Mouse (Mus musculus): ENCODE data around the gene Hamp. TPM values are rescaled to one million over a fixed set of nuclear protein-coding genes. Genes with fewer than 3 reads are reported as not detected.
"Not testable (repeated sequence)": the region's sequence is repeated elsewhere in the genome, so short reads cannot be mapped to it uniquely, and the experiment has no call there.

Gene Hamp
- polyA plus RNA-seq, 3 experiments from 2014 or later = not detected

- peak; percentile 16 for ATAC-seq
Observed at GRCm38 (mm10) chr7:30956357-30956751, 12.5 kb upstream of the Hamp start.

GRCm38 (mm10) chr7:30955584-30956356, 11.9 kb upstream of the Hamp start:
- ATAC-seq = peak; percentile 31

GRCm38 (mm10) chr7:30954971-30955520, 11.2 kb upstream of the Hamp start:
- no peak for ATAC-seq

- ATAC-seq = no peak
Observed at GRCm38 (mm10) chr7:30954036-30954435, 10.2 kb upstream of the Hamp start.

GRCm38 (mm10) chr7:30953459-30953858, 9.6 kb upstream of the Hamp start:
- ATAC-seq = no peak

- ATAC-seq = no peak
Observed at GRCm38 (mm10) chr7:30952441-30953265, 8.8 kb upstream of the Hamp start.

- ATAC-seq = not testable (repeated sequence)
Observed at GRCm38 (mm10) chr7:30949902-30950301, 6.1 kb upstream of the Hamp start.

GRCm38 (mm10) chr7:30945876-30946275, 2.0 kb upstream of the Hamp start:
- ATAC-seq = no peak

GRCm38 (mm10) chr7:30945466-30945865, 1.6 kb upstream of the Hamp start:
- not testable (repeated sequence) for ATAC-seq

- ATAC-seq = not testable (repeated sequence)
Observed at GRCm38 (mm10) chr7:30944706-30945105, 874 bp upstream of the Hamp start.

- ATAC-seq = not testable (repeated sequence)
Observed at GRCm38 (mm10) chr7:30942365-30942764, 1.5 kb downstream of the Hamp start.

- not testable (repeated sequence) for ATAC-seq
Observed at GRCm38 (mm10) chr7:30940070-30940469, 3.8 kb downstream of the Hamp start.

GRCm38 (mm10) chr7:30935422-30936099, 8.3 kb downstream of the Hamp start:
- not testable (repeated sequence) for ATAC-seq

- not testable (repeated sequence) for ATAC-seq
Observed at GRCm38 (mm10) chr7:30924581-30924980, 19.3 kb downstream of the Hamp start, which contains the start of gene Hamp2. Hamp2 (minus strand) TSS chr7:30924681.

GRCm38 (mm10) chr7:30924071-30924470, 19.8 kb downstream of the Hamp start:
- ATAC-seq = no peak

- not testable (repeated sequence) for ATAC-seq
Observed at GRCm38 (mm10) chr7:30922490-30922889, 21.3 kb downstream of the Hamp start.

- ATAC-seq = no peak
Observed at GRCm38 (mm10) chr7:30920217-30920616, 23.6 kb downstream of the Hamp start.

GRCm38 (mm10) chr7:30917219-30917618, 26.6 kb downstream of the Hamp start:
- no peak for ATAC-seq

- no peak for ATAC-seq
Observed at GRCm38 (mm10) chr7:30916713-30917112, 27.1 kb downstream of the Hamp start.

GRCm38 (mm10) chr7:30914732-30915131, 29.1 kb downstream of the Hamp start, which contains the start of gene Mag:
Mag (minus strand) TSS chr7:30914873.
- no peak for ATAC-seq

GRCm38 (mm10) chr7:30909773-30910172, 34.1 kb downstream of the Hamp start:
- ATAC-seq = no peak

- no peak for ATAC-seq
Observed at GRCm38 (mm10) chr7:30908992-30909431, 34.8 kb downstream of the Hamp start.
